Mouse (Mus musculus) embryonic fibroblast, embryonic 13.5 days (primary cell): ENCODE data around the gene Olfr651. TPM values are rescaled to one million over a fixed set of nuclear protein-coding genes. Genes with fewer than 3 reads are reported as not detected.
"Not testable (repeated sequence)": the region's sequence is repeated elsewhere in the genome, so short reads cannot be mapped to it uniquely, and the experiment has no call there.

Experiments used
- H3K27ac ChIP-seq: 2 replicates; pipeline ENCODE4 v1.5.1; 2012; ENCODE audit warnings: low read length, control low read depth, inconsistent platforms; ENCODE audit not compliant: insufficient read depth
- H3K4me1 ChIP-seq: 2 replicates; pipeline ENCODE4 v1.6.1; 2011; ENCODE audit warnings: low read length; ENCODE audit not compliant: control insufficient read depth, insufficient read depth
- H3K4me3 ChIP-seq: 2 replicates; pipeline ENCODE4 v1.5.1; 2011; ENCODE audit warnings: mild to moderate bottlenecking, control low read depth, low read length; ENCODE audit not compliant: insufficient read depth
- CTCF ChIP-seq: IDR thresholded peaks from 2 replicates; pipeline ENCODE4 v1.5.1; 2011; ENCODE audit warnings: mild to moderate bottlenecking, control low read depth, low read length, moderate library complexity, borderline replicate concordance; ENCODE audit not compliant: insufficient read depth
- POLR2A ChIP-seq: IDR thresholded peaks from 2 replicates; pipeline ENCODE4 v1.6.1; 2011; ENCODE audit warnings: low read depth, mild to moderate bottlenecking, control low read depth, low read length, moderate library complexity
- polyA plus RNA-seq: library from polyadenylated mRNA; stranded (reverse); fragments of >200 nt; gene quantifications from 2 replicates; pipeline ENCODE4 v1.2.4, GENCODE M21; 2011; ENCODE audit warnings: low read depth; ENCODE audit not compliant: missing spikeins, insufficient read length

Gene Olfr651
- polyA plus RNA-seq, result not detected in 2 replicates

- H3K27ac ChIP-seq, result no peak within 1 kb of the TSS
- H3K4me3 ChIP-seq, result no peak within 1 kb of the TSS
- no peaks in the 10 kb centered on the region for H3K4me1 ChIP-seq
- no peak for TF ChIP-seq CTCF
- no peak for TF ChIP-seq POLR2A
Measured at GRCm38 (mm10) chr7:104549833-104550232, at the start of gene Olfr651. TSS of gene Olfr651 (plus strand) at chr7:104550133.

GRCm38 (mm10) chr7:104501186-104501585, 48.7 kb upstream of the Olfr651 start:
- not testable (repeated sequence) for H3K4me1 ChIP-seq, H3K4me3 ChIP-seq
- peak overlapping the region; percentile 85 for H3K27ac ChIP-seq

GRCm38 (mm10) chr7:104501589-104502371, 48.2 kb upstream of the Olfr651 start:
- H3K4me3 ChIP-seq, result peak overlapping the region; percentile 31
- H3K27ac ChIP-seq, result peak overlapping the region; percentile 85
- TF ChIP-seq CTCF (no peak), POLR2A (peak; percentile 40; the same call in 1 of the 2 replicates)
- no peaks in the 10 kb centered on the region for H3K4me1 ChIP-seq

- peak; percentile 35; the same call in 1 of the 2 replicates for TF ChIP-seq POLR2A
- H3K4me1 ChIP-seq, result not testable (repeated sequence)
- H3K27ac ChIP-seq, result peak within 1 kb of the TSS; percentile 65
- peak within 1 kb of the TSS; percentile 30; the same call in 1 of the 2 replicates for H3K4me3 ChIP-seq
Measured at GRCm38 (mm10) chr7:104507421-104508065, 42.4 kb upstream of the Olfr651 start, which contains the start of gene Trim30d. TSS of gene Trim30d (minus strand) at chr7:104507849.

- H3K27ac ChIP-seq, result no peak overlapping the region
- H3K4me3 ChIP-seq, result no peak overlapping the region
- TF ChIP-seq POLR2A, result no peak
- no peak for TF ChIP-seq CTCF
- H3K4me1 ChIP-seq, result no peaks in the 10 kb centered on the region
Measured at GRCm38 (mm10) chr7:104552700-104553099, 2.8 kb downstream of the Olfr651 start.

- Histone ChIP-seq H3K27ac (no peak within 1 kb of the TSS), H3K4me1 (no peaks in the 10 kb centered on the region), H3K4me3 (no peak within 1 kb of the TSS)
- no peak for TF ChIP-seq POLR2A
- TF ChIP-seq CTCF, result no peak
Measured at GRCm38 (mm10) chr7:104560601-104561000, 10.7 kb downstream of the Olfr651 start, which contains the start of gene Olfr652. TSS of gene Olfr652 (plus strand) at chr7:104560901.

GRCm38 (mm10) chr7:104577014-104577413, 27.1 kb downstream of the Olfr651 start, which contains the start of gene Olfr653:
TSS of gene Olfr653 (plus strand) at chr7:104577314.
- H3K4me1 ChIP-seq, result no peaks in the 10 kb centered on the region
- H3K4me3 ChIP-seq, result no peak within 1 kb of the TSS
- H3K27ac ChIP-seq, result no peak within 1 kb of the TSS
- TF ChIP-seq POLR2A (no peak), CTCF (no peak)

GRCm38 (mm10) chr7:104580846-104581245, 30.9 kb downstream of the Olfr651 start:
- TF ChIP-seq POLR2A (no peak), CTCF (no peak)
- Histone ChIP-seq H3K27ac (no peak overlapping the region), H3K4me3 (no peak overlapping the region), H3K4me1 (no peaks in the 10 kb centered on the region)

- Histone ChIP-seq H3K27ac (no peak overlapping the region), H3K4me3 (no peak overlapping the region), H3K4me1 (no peaks in the 10 kb centered on the region)
- no peak for TF ChIP-seq CTCF
- no peak for TF ChIP-seq POLR2A
Measured at GRCm38 (mm10) chr7:104581429-104581828, 31.5 kb downstream of the Olfr651 start.

GRCm38 (mm10) chr7:104586725-104587124, 36.8 kb downstream of the Olfr651 start, which contains the start of gene Olfr654:
TSS of gene Olfr654 (plus strand) at chr7:104587025.
- TF ChIP-seq CTCF (no peak), POLR2A (no peak)

More at GRCm38 (mm10) chr7:104586725-104587124, 36.8 kb downstream of the Olfr651 start, which contains the start of gene Olfr654:
- H3K4me3 ChIP-seq, result no peak within 1 kb of the TSS
- H3K27ac ChIP-seq, result no peak within 1 kb of the TSS
- no peaks in the 10 kb centered on the region for H3K4me1 ChIP-seq
